Mouse (Mus musculus) kidney, postnatal 0 days (tissue): ENCODE data around the gene Fbxo17. TPM values are rescaled to one million over a fixed set of nuclear protein-coding genes. Genes with fewer than 3 reads are reported as not detected.
A peak's percentile ranks its signal among the peaks of the same experiment; 100 is the strongest.
"Not testable (repeated sequence)": the region's sequence is repeated elsewhere in the genome, so short reads cannot be mapped to it uniquely, and the experiment has no call there.

ENCODE experiments used
- ATAC-seq: fragments of 200-750 bp; cut with Nextera tagmentation; replicated peaks from 2 replicates; pipeline ENCODE4 v1.8.0; 2017; ENCODE audit warnings: low read depth, moderate number of reproducible peaks, moderate TSS enrichment, moderate library complexity; ENCODE audit not compliant: low FRiP score
- DNase-seq: peaks from one replicate; pipeline ENCODE4 v3.0.0-alpha.2; 2016; ENCODE audit warnings: low spot score
- H3K27ac ChIP-seq: fragments of 300-500 bp; sonication (generic); 2 replicates; pipeline ENCODE4 v1.5.1; 2014; ENCODE audit warnings: mild to moderate bottlenecking
- H3K27me3 ChIP-seq: fragments of 300-500 bp; sonication (generic); 2 replicates; pipeline ENCODE4 v1.6.1; 2014; ENCODE audit warnings: low read length, mixed read lengths; ENCODE audit not compliant: insufficient read depth
- H3K36me3 ChIP-seq: fragments of 300-500 bp; sonication (generic); 2 replicates; pipeline ENCODE4 v1.6.1; 2014; ENCODE audit warnings: low read length, mixed read lengths; ENCODE audit not compliant: insufficient read depth
- H3K4me1 ChIP-seq: fragments of 300-500 bp; sonication (generic); replicated peaks from 2 replicates; pipeline ENCODE4 v1.6.1; 2014; ENCODE audit warnings: antibody characterized with exemption, low read length, mixed read lengths; ENCODE audit not compliant: insufficient read depth
- H3K4me2 ChIP-seq: fragments of 300-500 bp; sonication (generic); 2 replicates; pipeline ENCODE4 v1.6.1; 2014; ENCODE audit warnings: mild to moderate bottlenecking, low read length, moderate library complexity, mixed read lengths
- H3K4me3 ChIP-seq: fragments of 300-500 bp; sonication (generic); replicated peaks from 2 replicates; pipeline ENCODE4 v1.5.1; 2014; ENCODE audit warnings: low read depth, low read length
- H3K9ac ChIP-seq: fragments of 300-500 bp; sonication (generic); 2 replicates; pipeline ENCODE4 v1.6.1; 2014; ENCODE audit warnings: low read depth, low read length
- H3K9me3 ChIP-seq: fragments of 300-500 bp; sonication (generic); replicated peaks from 2 replicates; pipeline ENCODE4 v1.6.1; 2016; ENCODE audit warnings: low read length, inconsistent platforms, mixed read lengths
- CTCF ChIP-seq: IDR thresholded peaks from 2 replicates; pipeline ENCODE4 v1.5.1; 2016; ENCODE audit warnings: antibody characterized with exemption, low read depth, mild to moderate bottlenecking, moderate library complexity
- WGBS: fragments of 180-500 bp; shearing (Covaris S2); extraction: QIAGEN DNeasy Blood & Tissue Kit; methylation state at CpG from one replicate; pipeline ENCODE4 v1.1.7; 2014; 5-methylcytosine and 5-hydroxymethylcytosine counted together
- polyA plus RNA-seq: library from polyadenylated mRNA; unstranded; fragments of >200 nt; fragmentation: Nextera tagmentation; extraction: Ambion mirVana; gene quantifications from 2 replicates; pipeline ENCODE4 v1.2.1, GENCODE M21; 2015

Fbxo17 gene
- polyA plus RNA-seq, 1 experiment from 2014 or later = 7.0 TPM

GRCm38 (mm10) chr7:28694966-28695511 is 21.6 kb upstream of the Fbxo17 start:
- Histone ChIP-seq H3K4me2 (no peak overlapping the region), H3K9me3 (no peaks in the 10 kb centered on the region), H3K36me3 (no peaks in the 10 kb centered on the region), H3K27ac (no peak overlapping the region), H3K9ac (no peak overlapping the region), H3K4me1 (no peaks in the 10 kb centered on the region), H3K4me3 (no peak overlapping the region), H3K27me3 (no peaks in the 10 kb centered on the region)
- WGBS = 53% methylated on average over 8 of the region's 8 CpGs
- no peak for ATAC-seq
- TF ChIP-seq CTCF = no peak
- DNase-seq = no peak

GRCm38 (mm10) chr7:28697277-28697676 is 19.3 kb upstream of the Fbxo17 start:
- DNase-seq (no peak), ATAC-seq (no peak)
- no peaks in the 10 kb centered on the region for H3K9me3 ChIP-seq
- no peaks in the 10 kb centered on the region for H3K27me3 ChIP-seq
- no peaks in the 10 kb centered on the region for H3K36me3 ChIP-seq
- H3K9ac ChIP-seq = no peak overlapping the region
- no peak for TF ChIP-seq CTCF
- H3K4me3 ChIP-seq = no peak overlapping the region
- H3K4me1 ChIP-seq = no peaks in the 10 kb centered on the region
- no peak overlapping the region for H3K27ac ChIP-seq
- WGBS = 91% methylated on average over 11 of the region's 11 CpGs
- no peak overlapping the region for H3K4me2 ChIP-seq

GRCm38 (mm10) chr7:28700269-28700668 is 16.3 kb upstream of the Fbxo17 start:
- H3K4me1 ChIP-seq = no peaks in the 10 kb centered on the region
- ATAC-seq = no peak
- no peak overlapping the region for H3K27ac ChIP-seq
- no peak overlapping the region for H3K4me3 ChIP-seq
- no peak overlapping the region for H3K4me2 ChIP-seq
- H3K27me3 ChIP-seq = no peaks in the 10 kb centered on the region
- no peak overlapping the region for H3K9ac ChIP-seq
- TF ChIP-seq CTCF = no peak
- no peaks in the 10 kb centered on the region for H3K36me3 ChIP-seq
- 96% methylated on average over 4 of the region's 4 CpGs for WGBS
- H3K9me3 ChIP-seq = no peaks in the 10 kb centered on the region
- no peak for DNase-seq

- H3K4me2 ChIP-seq, H3K36me3 ChIP-seq, H3K27me3 ChIP-seq, DNase-seq, H3K27ac ChIP-seq, H3K4me1 ChIP-seq, H3K9me3 ChIP-seq, H3K9ac ChIP-seq, ATAC-seq, H3K4me3 ChIP-seq: not testable (repeated sequence)
- WGBS = 95% methylated on average over 12 of the region's 12 CpGs
Measured at GRCm38 (mm10) chr7:28701306-28701705, 15.3 kb upstream of the Fbxo17 start.

- H3K4me2 ChIP-seq = no peak overlapping the region
- no peak overlapping the region for H3K9ac ChIP-seq
- H3K4me1 ChIP-seq = no peaks in the 10 kb centered on the region
- 47% methylated on average over 9 of the region's 9 CpGs for WGBS
- no peak overlapping the region for H3K4me3 ChIP-seq
- no peak for TF ChIP-seq CTCF
- H3K36me3 ChIP-seq = no peaks in the 10 kb centered on the region
- ATAC-seq (no peak), DNase-seq (peak; percentile 8)
- H3K9me3 ChIP-seq = no peaks in the 10 kb centered on the region; the same call in 1 of the 2 replicates
- H3K27me3 ChIP-seq = no peaks in the 10 kb centered on the region
- no peak overlapping the region for H3K27ac ChIP-seq
Measured at GRCm38 (mm10) chr7:28702601-28703143, 13.9 kb upstream of the Fbxo17 start.

GRCm38 (mm10) chr7:28709454-28709853 is 7.2 kb upstream of the Fbxo17 start:
- Histone ChIP-seq H3K9me3 (no peaks in the 10 kb centered on the region; the same call in 1 of the 2 replicates), H3K27me3 (no peaks in the 10 kb centered on the region), H3K9ac (no peak overlapping the region), H3K27ac (no peak overlapping the region), H3K36me3 (no peaks in the 10 kb centered on the region), H3K4me3 (no peak overlapping the region), H3K4me1 (no peaks in the 10 kb centered on the region; the same call in 1 of the 2 replicates), H3K4me2 (no peak overlapping the region)
- TF ChIP-seq CTCF = no peak
- ATAC-seq (no peak), DNase-seq (no peak)

GRCm38 (mm10) chr7:28710962-28711361 is 5.6 kb upstream of the Fbxo17 start:
- 70% methylated on average over 3 of the region's 3 CpGs for WGBS
- Histone ChIP-seq H3K27ac (no peak overlapping the region), H3K9ac (no peak overlapping the region), H3K4me2 (no peak overlapping the region), H3K36me3 (no peaks in the 10 kb centered on the region), H3K4me1 (no peaks in the 10 kb centered on the region; the same call in 1 of the 2 replicates), H3K9me3 (no peaks in the 10 kb centered on the region; the same call in 1 of the 2 replicates), H3K27me3 (no peaks in the 10 kb centered on the region), H3K4me3 (no peak overlapping the region)
- DNase-seq (no peak), ATAC-seq (no peak)
- TF ChIP-seq CTCF = peak; percentile 43
